Mouse (Mus musculus) myocyte (in vitro differentiated cells): ENCODE measurements around the gene Camk1g. TPM values are rescaled to one million over a fixed set of nuclear protein-coding genes. Genes with fewer than 3 reads are reported as not detected.

ENCODE experiments used
- H3K27me3 ChIP-seq: one replicate; pipeline ENCODE4 v1.6.1; 2011; ENCODE audit not compliant: control insufficient read depth, insufficient read depth, insufficient read length
- H3K36me3 ChIP-seq: one replicate; pipeline ENCODE4 v1.6.1; 2011; ENCODE audit not compliant: control insufficient read depth, insufficient read depth
- H3K4me2 ChIP-seq: one replicate; pipeline ENCODE4 v1.6.1; 2011; ENCODE audit warnings: low read depth, control low read depth
- H3K4me3 ChIP-seq: one replicate; pipeline ENCODE4 v1.5.1; 2011; ENCODE audit warnings: mild to moderate bottlenecking, control low read depth, moderate library complexity
- H3K79me2 ChIP-seq: one replicate; pipeline ENCODE4 v1.6.1; 2011; ENCODE audit not compliant: control insufficient read depth, insufficient read depth
- H3ac ChIP-seq: one replicate; pipeline ENCODE4 v1.6.1; 2011; ENCODE audit not compliant: control insufficient read depth, insufficient read length
- CEBPB ChIP-seq: IDR thresholded peaks from 2 replicates; pipeline ENCODE4 v1.6.1; 2011; ENCODE audit warnings: mild to moderate bottlenecking, moderate library complexity; ENCODE audit not compliant: poor library complexity, insufficient read depth, severe bottlenecking
- E2F4 ChIP-seq: IDR thresholded peaks from one replicate; pipeline ENCODE4 v1.6.1; 2011; ENCODE audit warnings: mild to moderate bottlenecking, control low read depth, moderate library complexity; ENCODE audit not compliant: insufficient read depth
- MAX ChIP-seq: IDR thresholded peaks from one replicate; pipeline ENCODE4 v1.6.1; 2011; ENCODE audit warnings: low read depth, mild to moderate bottlenecking, control low read depth
- MYOD1 ChIP-seq, 3 experiments: IDR thresholded peaks; one replicate each; pipeline ENCODE4 v1.6.1; 2011; ENCODE audit warnings: control low read depth in 2 of 3, low read depth in 2 of 3, mild to moderate bottlenecking in 2 of 3, moderate library complexity in 1 of 3; ENCODE audit not compliant: insufficient read length in 2 of 3, control insufficient read depth in 1 of 3
- MYOG ChIP-seq, 3 experiments: IDR thresholded peaks; one replicate each; pipeline ENCODE4 v1.6.1; 2011; ENCODE audit warnings: control low read depth in 2 of 3, low read depth in 2 of 3, mild to moderate bottlenecking in 2 of 3; ENCODE audit not compliant: insufficient read length in 2 of 3, control insufficient read depth in 1 of 3, insufficient read depth in 1 of 3
- POLR2A ChIP-seq: IDR thresholded peaks from one replicate; pipeline ENCODE4 v1.6.1; 2011; ENCODE audit warnings: low read depth, mild to moderate bottlenecking, control low read depth, moderate library complexity; ENCODE audit not compliant: insufficient read length
- POLR2AphosphoS2 ChIP-seq: IDR thresholded peaks from one replicate; pipeline ENCODE4 v1.6.1; 2011; ENCODE audit warnings: low read depth, control low read depth; ENCODE audit not compliant: insufficient read length
- REST ChIP-seq: IDR thresholded peaks from one replicate; pipeline ENCODE4 v1.6.1; 2011; ENCODE audit warnings: mild to moderate bottlenecking, control low read depth, moderate library complexity; ENCODE audit not compliant: insufficient read depth, insufficient read length
- SRF ChIP-seq: IDR thresholded peaks from one replicate; pipeline ENCODE4 v1.6.1; 2011; ENCODE audit warnings: low read depth; ENCODE audit not compliant: control insufficient read depth, insufficient read length
- TCF12 ChIP-seq: IDR thresholded peaks from one replicate; pipeline ENCODE4 v1.6.1; 2011; ENCODE audit warnings: mild to moderate bottlenecking, control low read depth; ENCODE audit not compliant: poor library complexity, insufficient read depth, severe bottlenecking
- TCF3 ChIP-seq: IDR thresholded peaks from one replicate; pipeline ENCODE4 v1.6.1; 2011; ENCODE audit warnings: low read depth, control low read depth; ENCODE audit not compliant: insufficient read length
- USF1 ChIP-seq: IDR thresholded peaks from one replicate; pipeline ENCODE4 v1.6.1; 2011; ENCODE audit warnings: low read depth, mild to moderate bottlenecking, control low read depth, moderate library complexity
- polyA plus RNA-seq: library from polyadenylated mRNA; unstranded; fragments of >200 nt; fragmentation: generic; extraction: Trizol; gene quantifications from one replicate; pipeline ENCODE4 v1.2.1, GENCODE M21; 2012; ENCODE audit warnings: missing spikeins

The Camk1g gene
- polyA plus RNA-seq, 1 experiment: 4.1 TPM

DNA sequence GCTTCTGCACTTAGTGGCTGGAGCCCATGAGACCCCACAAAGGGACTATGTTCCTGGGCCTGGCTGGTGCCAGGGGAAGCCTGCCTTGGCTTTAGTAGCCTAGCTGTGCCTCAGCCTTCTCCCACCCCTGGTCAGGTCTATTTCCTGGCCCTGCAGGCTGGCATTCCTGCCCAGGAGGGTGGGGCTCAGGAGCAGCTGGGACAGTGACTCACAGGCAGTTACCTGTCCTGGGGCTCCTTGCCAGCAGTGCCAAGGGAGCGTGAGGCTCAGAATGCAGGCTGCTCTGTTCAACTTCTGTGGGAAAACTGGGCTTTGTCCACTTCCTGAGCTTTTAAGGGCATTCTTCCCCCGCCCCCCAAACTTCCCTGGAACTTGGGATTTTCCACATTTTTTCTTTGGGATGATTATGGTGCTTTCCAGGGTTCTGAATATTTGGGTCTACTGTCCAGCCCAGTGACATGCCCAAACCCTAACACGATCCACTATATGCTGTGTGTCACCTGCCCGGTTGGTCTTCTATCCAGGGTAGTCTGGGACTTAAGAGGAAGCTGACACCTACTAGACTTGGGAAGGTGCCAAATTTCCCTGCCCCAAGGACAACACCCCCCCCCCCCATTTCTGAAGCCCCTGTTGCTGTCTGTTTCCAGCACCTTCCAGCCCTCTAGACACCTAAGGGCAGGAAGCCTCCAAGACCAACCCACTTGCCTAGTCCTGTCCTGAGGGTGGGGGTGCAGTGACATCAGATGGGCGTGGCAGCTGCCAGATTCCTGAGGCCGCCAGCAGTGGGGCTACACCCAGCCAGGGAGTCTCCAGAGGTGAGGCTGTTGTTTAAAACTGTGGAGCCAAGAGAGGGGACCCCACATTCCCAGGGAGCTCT is 68.6 kb downstream of the Camk1g start:
- TF ChIP-seq MAX (no peak), MYOG (IDR thresholded peaks at IDR 0.05; ENCODE audit: control insufficient read depth in 1 of 3, insufficient read depth in 1 of 3, insufficient read length in 2 of 3, low read depth in 2 of 3) (peak in 1 of 3 experiments; percentile 82), CEBPB (no peak), USF1 (no peak), MYOD1 (IDR thresholded peaks at IDR 0.05; ENCODE audit: control insufficient read depth in 1 of 3, insufficient read length in 2 of 3, low read depth in 2 of 3) (peak in 1 of 3 experiments; percentile 62), SRF (no peak)
- no peaks in the 10 kb centered on the region for H3K36me3 ChIP-seq
- H3ac ChIP-seq: no peak overlapping the region
- H3K27me3 ChIP-seq: no peaks in the 10 kb centered on the region
- H3K4me3 ChIP-seq: no peak overlapping the region
- peak overlapping the region; percentile 56 for H3K4me2 ChIP-seq
- H3K79me2 ChIP-seq: no peaks in the 10 kb centered on the region

GRCm38 (mm10) chr1:193299995-193300394 is 70.1 kb downstream of the Camk1g start:
- TF ChIP-seq MYOD1 (IDR thresholded peaks at IDR 0.05; ENCODE audit: control insufficient read depth in 1 of 3, insufficient read length in 2 of 3, low read depth in 2 of 3) (no peak), MYOG (IDR thresholded peaks at IDR 0.05; ENCODE audit: control insufficient read depth in 1 of 3, insufficient read depth in 1 of 3, insufficient read length in 2 of 3, low read depth in 2 of 3) (no peak), USF1 (no peak), POLR2AphosphoS2 (no peak), TCF12 (no peak), SRF (no peak), POLR2A (no peak), E2F4 (no peak), REST (no peak), MAX (no peak), CEBPB (no peak), TCF3 (no peak)
- no peak overlapping the region for H3ac ChIP-seq
- no peak overlapping the region for H3K4me2 ChIP-seq
- H3K79me2 ChIP-seq: no peaks in the 10 kb centered on the region
- H3K4me3 ChIP-seq: no peak overlapping the region
- no peaks in the 10 kb centered on the region for H3K27me3 ChIP-seq
- no peaks in the 10 kb centered on the region for H3K36me3 ChIP-seq

GRCm38 (mm10) chr1:193298141-193298765 is 71.8 kb downstream of the Camk1g start:
- H3K4me3 ChIP-seq: no peak overlapping the region
- H3ac ChIP-seq: no peak overlapping the region
- H3K36me3 ChIP-seq: no peaks in the 10 kb centered on the region
- H3K27me3 ChIP-seq: no peaks in the 10 kb centered on the region
- TF ChIP-seq MAX (no peak), MYOD1 (IDR thresholded peaks at IDR 0.05; ENCODE audit: control insufficient read depth in 1 of 3, insufficient read length in 2 of 3, low read depth in 2 of 3) (peak in 1 of 3 experiments; percentile 40)
- H3K4me2 ChIP-seq: peak overlapping the region; percentile 56
- H3K79me2 ChIP-seq: no peaks in the 10 kb centered on the region

Other genes with a start within 250 kb of the Camk1g start
- gene Diexf, start 240.0 kb downstream of the Camk1g start, polyA plus RNA-seq: 13.3 TPM
- gene Irf6, start 217.2 kb downstream of the Camk1g start, polyA plus RNA-seq: 0.73 TPM
- 5.1 TPM for gene A130010J15Rik, start 202.3 kb downstream of the Camk1g start, polyA plus RNA-seq
- 11.5 TPM for gene Traf3ip3, start 168.6 kb downstream of the Camk1g start, polyA plus RNA-seq
- 15.5 TPM for gene Lamb3, start 162.6 kb downstream of the Camk1g start, polyA plus RNA-seq
- gene Hsd11b1, start 106.2 kb downstream of the Camk1g start, polyA plus RNA-seq: 2.7 TPM
- 206 TPM for gene G0s2, start 97.1 kb downstream of the Camk1g start, polyA plus RNA-seq